Mouse (Mus musculus) lung, postnatal 36 days (tissue): ENCODE data around the gene Kbtbd3.

Source experiments
- DNase-seq: peaks from one replicate; pipeline ENCODE4 v3.0.0; 2022; ENCODE audit warnings: mixed read lengths

The Kbtbd3 gene

GRCm38 (mm10) chr9:4309351-4310085, at the start of gene Kbtbd3, which contains the start of gene Aasdhppt:
Gene Kbtbd3, plus strand, starts transcription at chr9:4309833.
Gene Aasdhppt, minus strand, starts transcription at chr9:4309471.
- DNase-seq = peak; percentile 99

GRCm38 (mm10) chr9:4259841-4260745, 49.5 kb upstream of the Kbtbd3 start:
- DNase-seq = no peak

GRCm38 (mm10) chr9:4260746-4261090, 48.9 kb upstream of the Kbtbd3 start:
- DNase-seq = no peak

- DNase-seq = no peak
These were observed 42.8 kb upstream of the Kbtbd3 start for GRCm38 (mm10) chr9:4266881-4267280.

- no peak for DNase-seq
These were observed 25.8 kb upstream of the Kbtbd3 start for GRCm38 (mm10) chr9:4283850-4284249.

DNA sequence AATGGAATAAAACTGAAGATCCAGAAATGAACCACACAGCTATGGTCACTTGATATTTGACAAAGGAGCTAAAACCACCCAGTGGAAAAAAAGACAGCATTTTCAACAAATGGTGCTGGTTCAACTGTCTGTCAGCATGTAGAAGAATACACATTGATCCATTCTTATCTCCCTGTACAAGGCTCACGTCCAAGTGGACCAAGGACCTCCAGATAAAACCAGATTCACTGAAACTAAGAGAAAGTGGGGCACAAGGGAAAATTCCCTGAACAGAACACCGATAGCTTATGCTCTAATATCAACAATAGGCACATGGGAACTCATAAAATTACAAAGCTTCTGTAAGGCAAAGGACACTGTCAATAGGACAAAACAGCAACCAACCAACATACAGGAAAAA, 9.2 kb upstream of the Kbtbd3 start:
- no peak for DNase-seq

DNA sequence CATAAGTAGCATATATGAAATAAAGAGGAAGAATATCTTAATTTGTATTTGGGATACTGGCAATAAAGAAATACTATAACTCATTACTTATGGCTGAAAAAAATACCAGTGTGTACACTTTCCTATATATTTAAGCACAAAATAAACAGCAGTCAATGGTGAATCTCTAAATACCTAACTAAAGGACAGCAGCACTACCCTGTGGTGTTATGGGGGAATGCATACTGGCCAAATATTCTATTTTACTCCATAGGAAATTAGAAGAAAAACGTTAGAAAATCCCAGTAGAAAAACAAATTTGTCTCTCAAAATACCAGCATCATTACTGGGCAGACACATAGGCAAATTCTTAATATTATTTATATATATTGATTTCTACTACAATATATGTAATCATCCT, 4.8 kb upstream of the Kbtbd3 start:
- no peak for DNase-seq

DNA sequence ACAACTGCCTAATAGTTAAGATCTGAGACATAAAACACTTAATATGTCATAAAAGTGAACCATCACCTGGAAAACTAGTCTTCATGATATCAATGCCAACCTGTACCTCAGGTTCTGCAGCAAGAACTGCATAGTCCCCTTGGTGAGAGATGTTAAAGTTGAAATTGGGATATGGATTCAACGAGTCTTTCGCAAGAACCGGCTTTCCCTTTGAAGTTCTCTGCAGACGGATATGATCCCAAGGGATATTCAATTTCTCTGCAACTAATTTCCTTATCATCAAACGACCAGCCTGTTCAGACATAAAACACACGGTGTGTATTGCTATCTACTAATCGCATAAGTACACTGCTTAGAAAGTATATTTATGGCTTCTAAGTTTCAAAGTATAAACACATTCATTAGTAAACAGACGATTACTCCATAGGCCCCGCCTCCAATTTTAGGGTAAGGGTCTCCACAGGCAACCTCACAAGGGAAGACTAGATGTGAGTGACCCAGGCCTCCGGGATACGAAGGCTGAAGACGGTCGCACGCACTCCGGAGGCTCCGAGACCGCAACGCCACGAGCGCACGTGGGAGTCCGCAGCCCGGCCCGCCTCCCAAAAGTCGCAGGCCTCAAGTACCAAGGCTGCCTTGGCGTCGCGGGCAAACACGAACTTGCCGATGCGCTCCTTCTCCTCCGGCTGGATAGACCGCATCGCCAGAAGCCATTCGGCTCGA, 844 bp upstream of the Kbtbd3 start:
- peak; percentile 3 for DNase-seq

DNA sequence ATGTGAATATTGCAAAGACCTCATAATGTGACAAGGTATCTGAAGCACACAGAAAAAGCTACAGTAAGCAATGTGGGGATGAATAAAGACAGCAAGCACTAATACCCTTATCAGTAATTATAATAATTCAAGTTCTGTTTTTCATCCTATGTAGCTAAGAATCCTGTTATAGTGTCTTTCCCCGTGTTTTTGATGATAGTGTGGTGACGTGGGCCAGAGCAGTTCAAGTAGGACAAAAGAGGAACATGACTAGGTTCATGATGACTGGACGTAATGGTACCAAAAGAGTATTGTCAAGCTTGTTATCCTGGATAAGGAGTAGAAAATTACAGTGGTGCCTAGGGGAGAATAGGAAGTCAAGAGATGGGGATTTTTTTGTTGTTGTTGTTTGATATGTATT, 1.1 kb downstream of the Kbtbd3 start:
- DNase-seq = no peak

DNA sequence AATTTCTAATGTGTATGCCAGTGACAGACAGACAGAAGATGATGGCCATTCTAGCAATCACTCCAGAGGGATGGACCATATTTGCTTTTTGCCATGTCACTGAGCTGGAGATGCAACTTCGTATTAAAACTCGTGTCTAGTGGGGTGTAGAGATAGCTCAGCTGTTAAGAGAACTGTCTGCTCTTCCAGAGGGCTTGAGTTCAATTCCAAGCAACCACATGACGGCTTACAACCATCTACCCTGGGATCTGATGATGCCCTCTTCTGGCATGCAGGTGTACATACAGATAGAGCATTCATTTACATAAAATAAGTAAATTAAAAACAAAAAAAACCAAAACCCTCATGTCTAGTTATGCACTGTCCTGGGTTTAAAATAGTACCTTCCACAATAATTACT, 1.5 kb downstream of the Kbtbd3 start:
- no peak for DNase-seq

DNA sequence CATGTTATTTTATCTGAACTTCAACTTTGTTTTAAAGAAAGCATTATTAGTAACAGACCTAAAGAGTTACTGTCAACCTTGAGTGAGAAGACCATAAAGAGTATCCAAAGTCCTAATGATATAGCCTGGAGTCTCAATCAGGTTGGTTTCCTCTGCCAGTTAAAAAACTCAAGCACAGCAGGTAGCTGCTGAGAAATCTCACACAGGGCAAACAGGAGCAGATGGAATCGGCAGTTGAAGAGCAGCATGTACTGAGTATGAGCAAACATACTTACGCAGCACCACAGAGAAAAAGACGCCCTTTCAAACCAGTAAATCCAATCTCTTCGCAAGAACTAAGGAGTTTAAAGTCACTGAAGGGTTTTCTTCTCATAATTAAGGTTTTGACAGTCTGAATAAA, 4.3 kb downstream of the Kbtbd3 start:
- no peak for DNase-seq

DNA sequence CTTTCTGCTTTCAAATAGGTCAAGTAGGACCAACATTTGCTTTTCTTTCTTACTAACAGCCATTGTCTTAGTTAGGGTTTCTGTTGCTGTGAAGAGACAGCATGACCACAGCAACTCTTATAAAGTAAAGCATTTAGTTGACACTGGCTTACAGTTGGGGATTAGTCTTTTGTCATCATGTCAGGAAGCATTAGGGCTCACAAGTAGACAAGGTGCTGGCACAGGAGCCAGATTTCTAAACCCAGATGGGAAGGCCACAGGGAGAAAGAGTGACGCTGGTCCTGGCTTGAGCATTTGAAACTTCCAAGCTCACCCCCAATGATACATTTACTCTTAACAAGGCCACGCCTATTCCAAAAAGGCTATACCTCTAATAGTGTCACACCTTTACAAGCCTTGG, 6.1 kb downstream of the Kbtbd3 start:
- no peak for DNase-seq

GRCm38 (mm10) chr9:4318939-4319721, 9.5 kb downstream of the Kbtbd3 start:
- no peak for DNase-seq

- no peak for DNase-seq
These were observed 43.5 kb downstream of the Kbtbd3 start for GRCm38 (mm10) chr9:4353163-4353562.

DNA sequence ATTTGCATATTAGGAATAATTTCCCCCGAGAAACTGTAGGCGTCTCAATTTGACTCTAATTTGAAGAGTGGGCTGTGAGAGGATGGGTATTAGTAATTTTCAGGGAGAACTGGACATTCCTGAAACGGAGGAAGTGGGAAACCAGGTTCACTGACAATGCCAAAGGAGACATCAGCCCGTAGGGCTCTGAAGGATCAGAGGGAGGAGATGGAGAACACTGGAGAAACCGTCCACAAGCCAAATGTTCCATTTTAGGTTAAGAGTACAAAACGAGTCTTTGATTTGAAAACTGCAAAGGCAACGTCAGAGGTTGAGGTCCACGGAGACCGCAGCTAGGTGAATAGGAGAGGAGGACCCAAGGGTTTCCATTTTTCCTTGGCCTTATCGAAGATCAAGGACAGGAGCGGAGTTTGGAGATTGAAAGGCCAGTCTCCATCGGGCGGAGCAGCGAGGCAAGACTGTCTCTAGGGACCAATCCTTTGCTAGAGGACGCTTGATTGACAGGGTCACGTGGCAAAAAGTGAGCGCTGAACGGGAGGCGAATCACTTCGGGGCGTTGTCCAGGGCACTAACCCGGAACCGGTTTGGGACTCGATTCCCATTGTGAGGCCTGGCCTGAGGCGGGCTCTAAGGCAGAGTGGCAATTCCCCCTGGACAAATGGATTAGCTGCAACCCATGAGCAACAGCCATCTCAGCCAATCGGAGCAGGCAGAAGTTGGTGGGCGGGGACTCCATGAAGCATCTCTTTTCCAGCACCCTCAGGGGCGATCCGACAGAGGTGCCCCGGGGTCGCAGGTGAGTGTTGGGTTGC, 66.4 kb downstream of the Kbtbd3 start, which contains the start of gene Msantd4:
TSS of gene Msantd4 (plus strand) at position 735 of the 812 bp plus-strand sequence.
- DNase-seq = peak; percentile 100

- peak; percentile 20 for DNase-seq
These were observed 67.0 kb downstream of the Kbtbd3 start for GRCm38 (mm10) chr9:4376640-4377120.
